Mouse (Mus musculus) v-Abl transformed pro-B cells (cell line): ENCODE measurements around the gene Ror1.

ENCODE experiments used
- in situ Hi-C, 2 experiments: fragments of 400-800 bp; cut with MboI; formaldehyde crosslinking; loops; one replicate each; pipeline ENCODE4 v1.15.1; 2025; ENCODE audit not compliant: unreplicated experiment in 2 of 2

Ror1 gene

DNA sequence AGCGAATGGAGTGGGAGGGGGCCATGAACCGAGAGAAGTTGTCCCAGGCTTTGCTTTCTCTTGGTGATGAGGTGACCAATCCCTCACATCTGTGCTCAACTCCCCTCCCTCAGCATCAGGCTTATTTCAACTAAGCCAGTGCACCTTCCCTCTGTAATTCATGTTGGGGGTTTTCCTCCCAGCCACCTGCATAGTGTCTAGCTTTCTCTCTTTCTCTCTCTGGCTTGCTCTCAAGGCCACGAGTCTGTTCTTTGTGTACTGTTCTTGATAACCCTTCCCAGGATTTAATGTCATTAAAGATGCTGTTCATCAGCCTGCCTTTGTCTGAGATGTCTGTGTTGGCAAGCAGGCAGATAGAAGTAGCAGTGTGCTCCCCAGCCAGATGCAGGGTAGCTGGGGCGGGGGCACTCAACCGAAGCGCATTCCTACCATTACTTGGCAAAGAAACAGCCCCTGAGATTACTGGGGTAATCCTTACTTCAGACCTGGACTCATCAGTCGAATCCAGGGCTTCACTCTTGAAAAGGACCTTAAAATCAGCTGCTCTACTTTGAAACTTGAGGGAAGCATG lies 59.1 kb downstream of the Ror1 start:
- in situ Hi-C loops: no loop called here

DNA sequence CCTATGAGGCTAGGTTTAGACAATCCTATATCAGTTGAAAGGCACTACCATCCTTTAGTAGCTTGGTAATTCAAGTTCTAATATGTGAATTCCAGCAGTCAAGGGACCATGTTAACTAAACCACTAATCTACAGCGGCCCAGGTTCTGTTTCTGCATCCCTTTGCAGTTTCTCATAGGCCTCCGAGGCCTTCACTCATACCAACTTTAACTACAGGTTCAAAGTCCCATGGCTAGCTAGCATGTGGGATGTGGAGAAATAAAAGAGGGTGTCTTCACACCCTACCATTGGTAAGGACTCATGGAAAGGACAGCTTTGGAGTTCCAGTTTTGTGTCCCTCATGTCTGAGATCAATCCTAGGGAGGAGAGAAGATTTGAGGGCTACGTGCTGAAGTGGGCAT lies 60.1 kb downstream of the Ror1 start:
- in situ Hi-C loops: no loop called here

DNA sequence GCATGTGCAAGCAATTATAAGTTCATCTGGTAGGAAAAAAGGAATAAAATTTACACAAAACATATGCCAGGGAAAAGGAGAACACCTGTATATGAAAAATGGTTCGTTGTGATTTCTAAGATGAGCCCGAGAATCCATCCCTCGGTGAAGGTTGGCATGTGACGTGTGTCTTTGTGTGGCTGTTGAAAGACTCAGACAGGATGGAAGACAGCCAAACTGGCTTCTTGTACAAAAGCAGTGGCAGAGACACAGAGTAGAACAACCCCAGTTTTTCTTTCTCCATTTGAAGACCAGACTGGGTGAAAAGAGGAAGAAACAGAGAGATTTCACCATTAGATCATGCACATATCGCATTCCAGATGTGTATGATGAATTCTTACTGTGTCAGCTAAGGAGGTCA lies 62.8 kb downstream of the Ror1 start:
- in situ Hi-C loops: no loop called here

DNA sequence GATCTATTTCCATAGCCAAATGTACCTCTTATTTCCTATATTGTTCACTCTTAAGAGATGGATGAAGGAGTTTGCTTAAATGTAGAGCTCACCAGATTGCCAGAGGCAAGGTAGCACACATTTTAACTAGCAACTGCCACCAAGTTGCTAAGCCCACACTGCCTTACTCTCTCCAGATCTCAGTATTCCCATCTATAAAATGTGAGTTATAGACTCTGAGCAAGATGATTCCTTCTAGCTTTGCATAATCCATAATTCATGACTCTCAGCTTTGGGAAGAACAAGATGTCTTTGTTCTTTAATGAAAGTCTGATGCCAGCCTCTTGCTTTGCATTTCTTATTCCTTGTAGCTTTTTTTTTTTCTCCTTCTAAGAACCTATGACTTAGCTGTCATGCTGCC lies 64.6 kb downstream of the Ror1 start:
- in situ Hi-C loops: no loop called here

DNA sequence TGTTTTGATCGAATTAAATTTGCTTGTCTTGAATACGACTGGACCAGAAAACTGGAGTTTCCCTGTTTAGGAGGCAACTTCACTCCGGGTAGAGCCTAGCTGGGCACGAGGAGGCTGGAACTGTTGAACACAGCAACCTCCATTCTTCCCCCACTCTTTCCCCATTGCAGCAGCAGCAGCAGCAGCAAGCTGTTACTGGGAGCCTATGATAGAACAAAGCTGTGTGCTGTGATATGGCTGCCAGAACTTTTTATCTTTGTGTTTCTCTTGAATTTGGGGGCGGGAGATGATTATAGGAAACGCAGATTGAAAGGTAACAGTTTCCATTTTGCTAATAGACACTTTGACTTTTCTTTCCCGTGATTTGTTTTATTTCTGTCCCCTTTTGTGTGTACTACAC lies 70.2 kb downstream of the Ror1 start:
- in situ Hi-C loops: no loop called here

DNA sequence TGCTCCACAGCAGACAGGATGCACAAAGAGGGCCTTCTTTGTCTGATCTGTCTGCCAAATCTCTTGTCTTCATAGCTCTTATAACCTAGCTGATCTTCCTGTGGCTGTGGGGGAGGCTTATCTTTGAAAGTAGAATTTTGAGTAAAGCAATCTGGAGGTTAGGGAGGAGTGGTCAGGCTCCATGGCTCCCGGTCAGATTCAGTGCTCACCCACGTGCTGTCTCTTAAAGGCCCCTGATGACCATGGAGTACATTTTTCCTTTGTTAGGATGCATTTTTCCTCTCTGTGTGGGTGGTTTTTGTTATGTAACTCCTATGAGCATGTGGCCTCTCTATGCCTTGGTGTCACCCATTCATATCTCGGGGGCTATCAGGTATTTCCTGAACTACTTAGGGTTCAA lies 71.3 kb downstream of the Ror1 start:
- in situ Hi-C loops: no loop called here

DNA sequence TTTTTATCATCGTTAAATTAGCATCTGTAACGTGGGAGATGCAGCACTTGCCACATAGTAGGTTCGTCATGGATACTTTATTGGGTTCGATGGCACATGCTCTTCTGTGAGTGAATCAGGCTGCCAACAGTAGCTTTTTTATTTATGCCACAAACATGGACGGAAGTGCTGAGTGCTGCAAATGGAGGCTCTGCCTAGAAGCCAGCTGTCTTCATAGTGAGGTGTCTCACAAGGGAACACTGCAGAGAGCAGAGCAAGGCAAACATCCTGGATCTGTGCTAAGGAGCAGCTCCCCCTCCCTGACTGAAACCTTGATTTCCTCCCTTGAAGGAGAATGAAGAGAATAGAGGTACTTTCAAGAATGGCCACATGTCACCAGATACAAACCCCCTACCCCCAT lies 74.1 kb downstream of the Ror1 start:
- in situ Hi-C loops: no loop called here

DNA sequence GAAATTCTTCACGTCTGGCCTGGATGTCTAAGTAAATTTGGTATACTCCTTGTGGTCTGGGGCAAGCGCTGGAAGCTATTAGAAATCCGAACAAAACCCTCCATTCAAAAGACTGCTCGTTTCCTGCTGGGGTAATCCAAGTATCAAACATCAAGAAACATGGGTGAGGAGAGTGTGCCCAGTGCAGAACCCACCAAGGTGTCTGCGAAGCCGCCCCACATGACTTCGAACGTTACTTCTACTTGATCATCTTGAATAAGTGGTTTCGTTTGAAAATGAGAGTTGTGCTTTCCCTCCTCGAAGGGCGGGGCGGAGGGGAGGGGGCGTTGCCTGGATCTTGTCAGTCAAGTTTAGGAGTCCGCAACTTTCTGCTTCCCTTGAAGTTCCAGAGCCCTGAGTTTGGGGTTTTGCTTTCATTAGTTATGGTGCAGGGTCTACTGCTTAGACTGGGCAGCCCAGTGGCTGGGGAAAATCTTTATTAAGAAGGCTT lies 74.6 kb downstream of the Ror1 start:
- in situ Hi-C loops: no loop called here

DNA sequence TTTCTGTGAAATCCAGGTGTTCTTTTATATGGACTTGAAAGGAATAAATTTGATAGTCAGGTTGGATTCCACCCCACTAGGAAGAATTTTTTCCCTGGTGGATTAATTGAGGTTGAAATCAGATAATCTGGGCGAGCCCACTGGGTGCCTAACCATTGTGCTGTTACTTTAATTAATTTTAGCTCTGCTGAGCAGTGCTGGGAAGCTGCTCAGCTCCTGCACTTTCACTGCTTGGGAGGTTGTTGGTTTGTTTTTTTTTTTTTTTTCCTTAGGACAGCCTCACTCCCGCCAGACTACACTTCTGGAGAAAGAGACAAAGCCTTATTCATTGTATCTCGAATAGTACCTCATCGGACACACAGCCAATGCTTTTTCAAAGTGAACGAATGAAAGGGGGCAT lies 75.2 kb downstream of the Ror1 start:
- in situ Hi-C loops: no loop called here

DNA sequence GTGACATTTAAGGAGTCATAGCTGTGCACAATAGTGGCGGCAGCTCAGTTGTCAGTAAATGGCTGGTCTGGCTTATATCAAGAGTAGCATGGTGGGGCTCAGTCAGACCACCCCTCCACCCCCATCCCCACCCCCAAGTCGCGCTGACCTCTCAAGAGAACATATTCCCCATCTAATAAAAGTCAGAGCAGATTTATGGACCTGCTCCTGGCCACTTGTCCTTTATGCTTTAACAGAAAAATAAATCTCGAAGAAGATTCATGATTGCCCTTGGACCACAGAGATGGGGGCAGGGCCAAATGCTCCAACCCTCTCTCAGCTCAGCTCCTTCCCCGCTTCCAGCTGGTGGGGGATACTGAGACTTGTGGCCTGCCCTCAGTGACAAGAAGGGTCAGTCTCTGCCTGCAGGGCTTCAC lies 75.9 kb downstream of the Ror1 start:
- in situ Hi-C loops: no loop called here

DNA sequence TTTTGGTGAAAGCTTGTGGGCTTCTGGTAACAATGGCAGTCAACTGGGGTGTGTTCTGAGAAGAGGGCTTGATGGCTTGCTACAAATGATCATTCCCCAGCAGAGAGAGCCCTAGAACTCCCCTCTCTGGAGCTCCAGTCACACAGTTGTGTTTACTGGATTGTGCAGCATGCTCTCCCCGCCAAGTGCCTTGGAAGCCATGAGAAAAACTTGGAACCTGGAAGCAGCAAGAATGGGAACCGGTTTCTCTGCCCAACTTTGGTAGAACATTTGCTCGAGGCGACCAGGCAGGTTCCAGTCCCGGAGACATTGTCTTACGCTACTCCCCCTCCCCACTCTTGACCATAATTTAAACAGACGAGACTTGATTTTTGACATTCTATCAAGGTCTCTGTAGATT lies 80.0 kb downstream of the Ror1 start:
- in situ Hi-C loops: no loop called here

DNA sequence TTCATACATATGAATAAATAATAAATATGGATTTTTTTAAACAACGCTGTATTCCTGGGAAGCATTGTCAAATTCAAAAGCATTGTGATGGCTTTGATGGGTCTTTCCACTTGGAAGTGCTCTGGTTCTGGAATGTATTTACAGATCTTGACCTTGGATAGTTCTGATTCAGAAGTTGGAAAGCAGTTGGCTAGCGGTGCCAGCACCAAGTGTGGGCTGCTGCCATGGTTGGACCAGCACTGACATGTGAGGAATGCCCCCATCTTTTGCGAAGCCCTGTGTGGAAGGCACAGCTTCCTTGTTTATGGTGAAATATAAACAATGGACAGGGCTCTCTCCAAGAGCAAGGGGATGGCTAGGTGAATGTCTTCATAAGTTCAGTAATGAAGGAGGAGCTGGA lies 82.7 kb downstream of the Ror1 start:
- in situ Hi-C loops: no loop called here

DNA sequence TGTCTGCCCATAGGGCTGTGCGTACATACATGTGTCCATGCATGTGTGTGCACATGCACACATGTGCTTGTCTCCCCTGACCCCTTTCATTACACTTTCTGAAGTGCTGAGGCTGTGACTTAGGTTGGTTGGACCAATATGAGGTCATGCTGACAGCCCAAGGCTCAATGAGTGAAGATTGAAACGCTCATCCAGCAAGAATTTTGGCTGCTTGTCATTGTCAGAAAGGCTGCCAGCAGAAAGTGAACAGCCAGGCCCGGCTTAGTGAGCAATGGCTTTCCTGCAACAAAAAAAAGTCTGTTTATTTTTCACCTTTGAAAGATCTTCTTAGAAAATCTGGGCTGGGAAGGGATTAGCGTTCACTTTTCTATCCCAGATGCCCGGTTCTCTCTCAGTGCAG lies 86.1 kb downstream of the Ror1 start:
- in situ Hi-C loops: no loop called here

DNA sequence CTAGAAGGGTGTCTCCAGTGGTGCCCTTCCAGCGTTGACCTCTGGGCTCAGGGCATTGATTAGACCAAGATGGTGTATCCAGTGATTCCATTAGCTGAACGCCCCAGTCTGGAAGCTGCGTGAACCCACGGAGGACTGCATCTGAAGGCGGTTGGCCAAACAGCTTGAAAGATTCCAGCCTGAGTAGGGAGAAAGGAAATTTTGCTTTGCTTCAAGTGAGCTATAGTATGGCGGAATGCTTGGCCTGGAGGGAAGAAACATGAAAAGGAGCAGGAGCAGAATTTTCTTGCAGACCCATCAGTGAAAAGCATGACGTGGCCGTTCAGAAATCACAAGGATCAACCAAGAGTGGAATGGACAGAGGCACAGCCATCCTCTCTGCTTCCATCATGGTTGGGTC lies 91.2 kb downstream of the Ror1 start:
- in situ Hi-C loops: no loop called here

DNA sequence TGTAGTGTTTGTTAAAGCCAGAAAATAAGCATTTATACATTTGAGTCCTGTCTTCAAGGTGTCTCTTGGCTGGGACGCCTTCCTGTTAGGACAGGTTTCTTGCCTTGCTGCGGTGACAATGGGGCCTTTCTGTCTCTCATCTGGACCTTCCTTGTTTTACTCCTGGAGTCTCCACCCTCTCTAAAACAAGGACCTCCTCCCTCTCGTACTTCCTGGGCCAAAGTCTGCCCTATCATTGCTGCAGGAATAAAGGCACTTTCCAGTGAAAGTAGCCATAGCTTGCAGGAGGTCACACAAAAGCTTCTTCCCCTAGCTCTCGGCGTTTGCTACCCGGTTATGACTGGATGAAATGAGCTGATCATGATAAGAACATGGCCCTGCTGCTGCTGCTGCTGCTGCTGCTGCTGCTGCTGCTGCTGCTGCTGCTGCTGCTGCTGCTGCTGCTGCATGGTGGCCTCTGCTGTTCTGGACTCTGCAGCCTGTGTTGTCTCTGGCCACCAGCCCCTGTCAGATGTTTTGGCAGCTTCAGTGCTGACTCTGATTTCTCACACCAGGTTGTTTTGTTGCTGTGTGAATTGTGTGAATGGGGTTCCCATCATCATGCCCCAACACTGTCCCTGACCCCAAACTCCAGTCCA lies 92.1 kb downstream of the Ror1 start:
- in situ Hi-C loops: no loop called here

DNA sequence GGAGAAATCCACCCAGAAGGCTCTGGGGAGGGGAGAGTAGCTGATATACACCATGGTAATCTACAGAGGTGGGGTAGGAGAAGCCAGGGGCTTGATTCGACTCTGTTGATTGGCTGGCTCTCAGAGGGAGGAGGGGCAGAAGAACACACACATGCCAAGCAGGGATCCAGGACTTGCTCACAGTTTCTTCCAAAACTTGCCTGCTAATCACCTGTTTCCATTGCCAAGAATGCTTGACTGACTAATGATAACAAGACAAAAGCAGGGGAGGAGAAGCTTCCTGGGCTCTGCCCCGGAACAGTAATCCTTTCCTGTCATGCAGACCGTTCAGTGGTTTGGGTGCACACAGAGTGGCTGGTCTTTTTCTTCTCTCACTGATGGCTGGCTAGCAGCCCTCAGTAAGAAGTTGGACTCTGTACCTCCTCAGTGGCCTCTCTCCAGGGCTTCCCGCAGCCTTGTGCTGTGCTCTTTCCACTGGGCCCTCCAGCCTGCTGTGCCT lies 92.7 kb downstream of the Ror1 start:
- in situ Hi-C loops: no loop called here

DNA sequence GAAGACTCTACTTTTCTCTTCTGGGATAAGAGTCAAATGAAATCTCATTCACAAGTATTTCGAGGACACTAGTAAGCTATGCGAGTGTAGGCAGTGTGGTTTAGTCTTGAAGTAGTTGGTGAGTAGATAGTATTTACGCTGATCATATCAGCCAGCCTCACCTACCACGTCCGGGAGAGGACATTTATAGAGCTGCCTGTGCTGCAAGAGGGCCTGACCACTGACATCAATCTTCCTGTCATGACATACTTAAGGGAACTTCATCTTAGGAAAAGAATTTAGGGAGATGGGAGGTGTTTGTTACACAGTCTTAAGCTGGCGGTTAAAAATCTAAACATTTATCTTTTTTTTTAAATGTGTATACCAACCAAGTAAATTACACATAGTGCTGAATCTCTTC lies 95.9 kb downstream of the Ror1 start:
- in situ Hi-C loops: no loop called here

DNA sequence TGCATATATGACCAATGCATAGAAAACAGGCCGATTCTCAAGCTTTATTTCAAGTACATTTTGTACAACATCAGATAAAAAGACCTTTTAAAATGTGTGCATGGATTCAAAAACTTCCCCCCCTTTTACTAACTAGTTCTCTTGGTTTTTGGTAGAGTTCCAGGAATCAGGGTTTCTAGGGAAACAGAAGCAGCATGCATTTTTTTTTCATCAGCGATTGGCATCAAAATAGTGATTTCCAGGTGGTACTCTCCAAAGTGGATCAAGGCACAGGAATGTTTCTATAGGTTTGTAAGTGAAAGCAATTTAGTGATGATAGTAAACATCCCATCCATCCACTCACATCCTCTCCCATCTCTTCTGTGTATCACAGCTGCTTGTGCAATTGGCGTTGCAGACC lies 98.5 kb downstream of the Ror1 start:
- in situ Hi-C loops: no loop called here

DNA sequence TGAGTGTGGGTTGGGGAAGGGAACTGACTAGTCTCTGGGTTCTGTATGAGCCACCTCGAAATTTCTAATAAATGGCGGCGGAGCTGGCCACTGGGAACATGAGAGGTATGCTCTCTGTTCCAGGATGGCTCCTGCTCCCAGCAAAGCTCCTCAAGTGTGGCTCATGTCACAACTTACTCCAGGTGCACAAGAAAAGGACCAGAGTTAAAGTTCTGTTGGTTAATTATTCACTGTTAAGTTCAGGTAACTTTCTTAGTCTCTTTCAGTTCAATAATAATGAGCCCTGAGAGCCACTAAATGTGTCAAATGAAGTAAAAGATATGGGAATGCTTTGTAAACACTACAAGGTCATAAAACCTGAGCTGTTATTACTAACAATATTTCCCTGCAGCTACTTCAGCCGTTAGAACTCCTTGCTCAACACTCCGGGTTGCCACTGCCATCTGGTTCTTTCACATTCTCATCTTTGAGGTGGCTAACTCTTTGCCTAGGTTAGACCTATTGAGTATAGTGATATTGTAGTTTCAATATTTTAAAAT lies 100.7 kb downstream of the Ror1 start:
- in situ Hi-C loops: no loop called here

DNA sequence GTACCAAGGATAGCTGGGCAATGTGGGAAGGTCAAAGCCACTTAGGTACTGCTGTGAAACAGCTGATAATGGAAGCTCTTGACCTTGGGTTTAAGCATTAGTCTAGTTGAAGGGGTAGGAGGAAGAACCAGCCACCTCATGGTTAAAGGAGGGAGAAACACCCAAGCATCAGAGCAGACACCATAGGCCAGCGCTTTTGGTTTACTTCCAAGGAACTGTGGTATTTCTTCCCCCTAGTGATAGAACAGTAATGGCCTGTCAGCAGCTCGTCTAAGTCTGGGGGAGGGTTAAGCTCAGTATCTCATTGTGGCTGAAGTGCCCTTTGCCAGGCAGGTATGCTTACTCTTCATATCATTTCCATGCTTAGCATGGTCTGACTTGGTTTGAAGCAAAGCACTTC lies 102.7 kb downstream of the Ror1 start:
- in situ Hi-C loops: no loop called here

DNA sequence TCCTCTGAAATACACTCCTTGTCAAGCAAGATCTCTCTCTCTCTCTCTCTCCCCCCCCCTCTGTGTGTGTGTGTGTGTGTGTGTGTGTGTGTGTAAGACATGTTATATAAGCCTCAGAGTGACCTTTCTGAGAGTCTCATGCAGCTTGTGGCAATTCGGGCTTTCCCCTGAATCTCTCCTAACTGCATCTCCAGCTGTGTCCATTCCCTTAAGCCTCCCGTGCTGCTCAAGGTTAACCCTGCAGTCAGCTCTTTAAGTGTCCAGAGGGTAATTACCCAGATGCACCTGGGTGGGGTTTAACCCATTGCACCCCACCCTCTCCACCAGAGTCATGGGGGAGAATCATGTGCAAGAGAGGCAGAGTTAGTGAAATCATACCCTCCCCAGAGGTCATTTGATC lies 105.7 kb downstream of the Ror1 start:
- in situ Hi-C loops: no loop called here

DNA sequence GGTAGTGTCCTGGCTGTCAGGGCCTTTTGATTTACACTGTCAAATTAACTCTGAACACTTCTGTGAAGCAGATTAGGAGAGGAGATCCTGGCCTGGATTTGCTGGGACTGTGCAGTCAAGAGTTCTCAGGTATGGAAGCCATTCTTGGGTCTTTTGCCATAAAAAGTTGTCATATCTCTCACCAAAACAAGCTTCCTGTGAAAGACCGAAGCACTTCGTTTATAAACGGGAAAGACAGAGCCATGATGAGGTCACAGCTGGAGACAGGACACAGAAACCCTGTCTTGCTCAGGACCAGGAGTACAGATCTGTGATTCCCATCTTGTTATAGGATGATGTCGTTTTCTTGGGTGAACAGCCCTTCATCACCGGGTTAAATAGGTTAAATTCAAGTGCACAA lies 107.5 kb downstream of the Ror1 start:
- in situ Hi-C loops: no loop called here
